Mouse (Mus musculus): ENCODE data around the gene Sf3a2. TPM values are rescaled to one million over a fixed set of nuclear protein-coding genes. Genes with fewer than 3 reads are reported as not detected.

Gene Sf3a2
- 35.5 and 39.0 TPM in 2 replicates for polyA plus RNA-seq (2015; fragmentation: Nextera tagmentation; extraction: Ambion mirVana)

DNA sequence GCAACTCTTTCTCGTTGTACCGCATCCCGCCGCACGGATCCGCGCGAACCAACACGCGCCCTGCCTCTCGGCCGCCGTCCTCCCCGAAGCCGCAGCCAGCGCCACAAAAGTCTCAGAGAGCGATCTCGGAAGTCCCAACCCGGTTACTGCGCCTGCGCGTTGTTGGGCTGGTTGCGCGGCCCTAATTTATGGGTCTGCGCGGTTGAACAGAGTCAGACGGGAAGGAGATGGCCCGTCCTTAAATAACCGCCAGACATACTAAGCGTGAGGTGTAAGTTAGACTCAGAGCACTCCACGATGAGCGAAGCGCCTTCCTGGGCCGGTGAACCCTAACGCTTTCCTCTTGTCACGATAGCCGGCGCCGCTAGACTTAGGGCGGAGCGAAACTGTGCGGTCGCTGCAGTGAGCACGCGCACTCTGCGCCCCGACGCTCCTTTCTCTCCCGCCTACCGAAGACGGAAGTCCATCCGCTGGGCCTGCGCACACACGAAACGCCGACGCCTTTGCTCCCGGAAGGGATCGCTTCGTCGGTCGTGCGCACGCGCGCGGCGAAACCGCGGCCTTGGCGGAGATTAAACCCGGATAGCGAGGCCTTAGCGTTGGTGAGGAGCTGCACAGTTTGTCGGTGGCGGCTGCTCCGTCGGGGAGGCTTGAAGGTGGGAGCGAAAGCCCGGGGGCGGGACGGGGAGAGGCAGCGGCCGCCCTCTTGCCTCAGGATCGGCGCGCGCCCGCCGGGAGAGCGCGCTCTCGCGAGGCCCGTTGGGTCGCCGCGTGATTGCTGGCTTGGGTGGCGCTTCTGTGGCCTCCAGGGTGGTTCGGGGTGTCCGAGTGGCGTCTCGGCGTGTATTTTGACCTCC, at the start of gene Sf3a2, which contains the start of gene Plekhj1:
Gene Sf3a2 (plus strand): TSS at position 49 of the 857 bp plus-strand sequence.
Gene Plekhj1 (minus strand): TSS at position 477 of the 857 bp plus-strand sequence.
- Histone ChIP-seq H3K9ac (ENCODE audit: low read depth, low read length) (peak within 1 kb of the TSS; percentile 97), H3K4me1 (replicated peaks; ENCODE audit: control insufficient read depth, insufficient read depth, low read length) (no peaks in the 10 kb centered on the region), H3K4me2 (replicated peaks; ENCODE audit: low read depth) (peak within 1 kb of the TSS; percentile 90), H3K27ac (ENCODE audit: low read depth, low read length) (peak within 1 kb of the TSS; percentile 99), H3K27me3 (replicated peaks; ENCODE audit: control insufficient read depth, insufficient read depth, low read length) (no peaks in the 10 kb centered on the region), H3K4me3 (ENCODE audit: low read depth, low read length) (peak within 1 kb of the TSS; percentile 81), H3K36me3 (ENCODE audit: control insufficient read depth, insufficient read depth) (peaks cover 47% of the 10 kb centered on the region), H3K9me3 (ENCODE audit: control insufficient read depth) (no peaks in the 10 kb centered on the region)
- WGBS = under 1% methylated on average over 104 of the region's 104 CpGs
- peak; percentile 91 for ATAC-seq
- 0 out of 2 replicates have a peak, but pooled peaks have one; percentile 33 for TF ChIP-seq CTCF (IDR thresholded peaks at IDR 0.05; ENCODE audit: low read depth)

DNA sequence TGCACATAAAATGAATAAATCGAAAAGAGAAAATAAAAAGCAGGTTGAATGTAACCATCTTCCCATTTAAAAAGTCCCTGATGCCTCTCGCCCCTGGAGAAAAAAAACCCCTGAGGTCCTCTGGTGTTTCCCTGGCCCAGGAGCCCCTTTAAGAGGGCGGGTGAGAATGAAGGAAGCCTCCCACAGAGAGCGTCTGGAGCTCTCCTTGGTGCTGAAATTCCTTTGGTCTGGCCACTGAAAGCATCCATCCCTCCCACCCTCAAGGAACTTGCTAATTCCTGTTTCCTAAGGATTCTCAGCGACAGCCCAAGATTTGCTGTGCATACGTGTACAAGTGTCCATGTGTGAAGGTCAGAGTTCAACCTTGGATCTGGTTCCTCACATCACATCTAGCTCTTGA, 49.4 kb upstream of the Sf3a2 start:
- no peaks in the 10 kb centered on the region for H3K27me3 ChIP-seq (replicated peaks; ENCODE audit: control insufficient read depth, insufficient read depth, low read length)
- no peaks in the 10 kb centered on the region for H3K9me3 ChIP-seq (ENCODE audit: control insufficient read depth)
- WGBS = 7% methylated on average over 6 of the region's 6 CpGs
- no peak for TF ChIP-seq CTCF (IDR thresholded peaks at IDR 0.05; ENCODE audit: low read depth)
- H3K4me3 ChIP-seq (ENCODE audit: low read depth, low read length) = no peak overlapping the region
- H3K9ac ChIP-seq (ENCODE audit: low read depth, low read length) = no peak overlapping the region
- ATAC-seq = no peak
- H3K36me3 ChIP-seq (ENCODE audit: control insufficient read depth, insufficient read depth) = no peaks in the 10 kb centered on the region
- H3K4me1 ChIP-seq (replicated peaks; ENCODE audit: control insufficient read depth, insufficient read depth, low read length) = no peaks in the 10 kb centered on the region
- H3K27ac ChIP-seq (ENCODE audit: low read depth, low read length) = no peak overlapping the region
- no peak overlapping the region for H3K4me2 ChIP-seq (replicated peaks; ENCODE audit: low read depth)

DNA sequence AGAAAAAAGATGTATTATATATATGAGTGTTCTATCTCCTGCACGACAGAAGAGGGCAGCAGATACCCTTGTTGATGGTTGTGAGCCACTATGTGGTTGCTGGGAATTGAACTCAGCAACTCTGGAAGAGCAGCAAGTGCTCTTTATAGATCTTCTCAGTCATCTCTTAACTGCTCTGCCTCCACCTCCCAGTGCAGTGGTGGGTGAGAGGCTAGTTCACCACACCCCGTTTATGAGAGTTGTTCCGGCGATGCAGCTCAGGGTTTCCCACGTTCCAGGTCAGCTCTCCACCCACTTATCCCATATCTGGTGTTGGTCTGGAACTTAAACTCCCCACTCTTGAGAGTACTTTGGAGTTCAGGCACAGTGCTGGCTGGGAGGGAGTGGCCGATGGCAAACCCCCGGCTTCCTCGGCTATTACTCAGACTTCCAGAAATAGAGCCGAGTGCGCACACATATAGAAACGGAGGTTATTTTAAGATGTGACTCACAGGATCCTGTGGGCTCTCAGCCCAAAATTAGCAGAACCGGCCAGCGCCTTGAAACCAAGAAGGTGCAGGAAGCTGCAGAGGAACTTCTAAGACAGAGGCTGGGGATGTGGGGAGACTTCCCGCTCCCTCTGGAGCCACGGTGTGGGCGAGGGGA, 46.7 kb upstream of the Sf3a2 start:
- Histone ChIP-seq H3K4me1 (replicated peaks; ENCODE audit: control insufficient read depth, insufficient read depth, low read length) (no peaks in the 10 kb centered on the region), H3K4me3 (ENCODE audit: low read depth, low read length) (peak overlapping the region; percentile 17), H3K27ac (ENCODE audit: low read depth, low read length) (peak overlapping the region; percentile 81), H3K27me3 (replicated peaks; ENCODE audit: control insufficient read depth, insufficient read depth, low read length) (no peaks in the 10 kb centered on the region), H3K4me2 (replicated peaks; ENCODE audit: low read depth) (peak overlapping the region; percentile 64), H3K9me3 (ENCODE audit: control insufficient read depth) (no peaks in the 10 kb centered on the region), H3K36me3 (ENCODE audit: control insufficient read depth, insufficient read depth) (no peaks in the 10 kb centered on the region), H3K9ac (ENCODE audit: low read depth, low read length) (no peak overlapping the region)
- ATAC-seq = peak; percentile 3; the same call in 1 of the 2 replicates
- peak; percentile 70 for TF ChIP-seq CTCF (IDR thresholded peaks at IDR 0.05; ENCODE audit: low read depth)
- WGBS = 3% methylated on average over 16 of the region's 16 CpGs

DNA sequence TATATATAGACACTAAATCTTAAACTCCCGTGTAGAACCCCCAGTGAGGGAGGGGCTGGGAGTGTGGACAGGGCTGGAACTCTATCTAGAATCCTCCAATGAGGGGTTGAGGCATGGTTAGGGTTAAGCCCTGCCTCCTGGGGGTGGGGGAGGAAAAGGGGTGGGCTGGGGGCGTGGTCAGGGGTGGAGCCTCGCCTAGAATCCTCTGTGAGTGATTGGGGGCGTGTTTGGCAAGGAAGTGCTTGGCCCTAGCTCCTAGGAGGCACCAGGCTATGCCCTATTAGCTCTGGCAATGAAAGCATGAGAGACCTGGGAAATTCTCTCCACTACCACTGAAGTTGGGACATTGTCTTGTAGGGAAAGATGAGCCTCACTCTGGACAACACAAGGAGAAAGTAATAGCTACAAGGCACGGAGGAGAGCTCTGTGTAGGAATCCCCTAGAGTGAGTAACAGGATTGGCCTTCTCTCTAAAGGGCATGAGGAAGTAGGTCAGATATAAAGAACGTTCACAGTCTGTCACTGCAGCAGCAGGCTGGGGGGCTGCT, 45.8 kb upstream of the Sf3a2 start:
- Histone ChIP-seq H3K36me3 (ENCODE audit: control insufficient read depth, insufficient read depth) (no peaks in the 10 kb centered on the region), H3K27me3 (replicated peaks; ENCODE audit: control insufficient read depth, insufficient read depth, low read length) (no peaks in the 10 kb centered on the region), H3K9me3 (ENCODE audit: control insufficient read depth) (no peaks in the 10 kb centered on the region), H3K4me2 (replicated peaks; ENCODE audit: low read depth) (peak overlapping the region; percentile 64), H3K4me1 (replicated peaks; ENCODE audit: control insufficient read depth, insufficient read depth, low read length) (no peaks in the 10 kb centered on the region), H3K9ac (ENCODE audit: low read depth, low read length) (no peak overlapping the region), H3K27ac (ENCODE audit: low read depth, low read length) (peak overlapping the region; percentile 81), H3K4me3 (ENCODE audit: low read depth, low read length) (peak overlapping the region; percentile 17)
- peak; percentile 65 for ATAC-seq
- WGBS = under 1% methylated on average over 6 of the region's 6 CpGs
- no peak for TF ChIP-seq CTCF (IDR thresholded peaks at IDR 0.05; ENCODE audit: low read depth)

DNA sequence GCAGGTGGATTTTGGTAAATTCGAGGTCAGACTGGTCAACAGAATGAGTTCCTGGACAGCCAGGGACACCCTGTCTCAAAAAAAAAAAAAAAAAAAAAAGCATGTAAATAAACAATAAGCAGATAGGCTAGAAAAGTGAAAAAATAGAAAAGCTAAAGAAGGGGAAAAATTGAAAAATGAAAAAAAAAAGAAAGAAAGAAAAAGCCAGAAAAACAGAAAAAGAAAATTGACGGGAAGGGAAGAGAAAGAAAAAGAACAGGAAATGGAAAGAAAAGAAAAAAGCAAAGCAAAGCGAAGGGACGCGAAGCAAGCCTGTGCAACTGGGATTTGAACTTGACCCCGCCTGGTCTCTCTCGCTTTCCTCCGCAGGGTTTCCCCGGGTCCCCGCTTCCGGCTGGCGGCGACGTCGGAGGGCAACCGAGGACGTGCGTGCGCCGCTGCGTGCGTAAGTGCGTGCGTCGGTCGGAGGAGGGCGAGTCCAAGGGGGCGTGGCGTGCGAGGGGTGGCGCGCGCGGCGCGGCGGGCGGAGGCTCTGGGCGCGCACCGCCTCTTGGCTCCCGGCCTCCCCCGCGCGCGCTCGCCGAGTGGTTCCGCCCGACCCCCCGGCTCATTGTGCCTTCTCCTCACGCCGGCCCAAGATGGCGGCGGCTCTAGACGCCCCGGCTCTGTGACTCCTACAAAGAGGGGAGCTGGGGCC, 43.3 kb upstream of the Sf3a2 start, which contains the start of gene Dot1l:
Gene Dot1l (plus strand): TSS at position 613 of the 697 bp plus-strand sequence.
- no peak; the same call in 1 of the 2 replicates for TF ChIP-seq CTCF (IDR thresholded peaks at IDR 0.05; ENCODE audit: low read depth)
- peak within 1 kb of the TSS; percentile 82 for H3K27ac ChIP-seq (ENCODE audit: low read depth, low read length)
- WGBS = 1% methylated on average over 53 of the region's 57 CpGs
- H3K4me1 ChIP-seq (replicated peaks; ENCODE audit: control insufficient read depth, insufficient read depth, low read length) = peaks cover 2% of the 10 kb centered on the region
- H3K36me3 ChIP-seq (ENCODE audit: control insufficient read depth, insufficient read depth) = no peaks in the 10 kb centered on the region
- ATAC-seq = peak; percentile 86
- H3K4me2 ChIP-seq (replicated peaks; ENCODE audit: low read depth) = peak within 1 kb of the TSS; percentile 87
- no peaks in the 10 kb centered on the region for H3K9me3 ChIP-seq (ENCODE audit: control insufficient read depth)
- peak within 1 kb of the TSS; percentile 91 for H3K9ac ChIP-seq (ENCODE audit: low read depth, low read length)
- H3K27me3 ChIP-seq (replicated peaks; ENCODE audit: control insufficient read depth, insufficient read depth, low read length) = no peaks in the 10 kb centered on the region
- peak within 1 kb of the TSS; percentile 99 for H3K4me3 ChIP-seq (ENCODE audit: low read depth, low read length)
